Mouse (Mus musculus) liver, embryonic 16.5 days (tissue): ENCODE measurements around the gene Pard6a. TPM values are rescaled to one million over a fixed set of nuclear protein-coding genes. Genes with fewer than 3 reads are reported as not detected.

Experiments used
- ATAC-seq: fragments of 200-750 bp; cut with Nextera tagmentation; 2 replicates; pipeline ENCODE4 v1.8.0; 2017; ENCODE audit warnings: low read depth, mild to moderate bottlenecking, moderate number of reproducible peaks, moderate library complexity
- H3K27ac ChIP-seq: fragments of 300-500 bp; sonication (generic); 2 replicates; pipeline ENCODE4 v1.5.1; 2014; ENCODE audit warnings: mild to moderate bottlenecking, low read length
- H3K27me3 ChIP-seq: fragments of 300-500 bp; sonication (generic); 2 replicates; pipeline ENCODE4 v1.6.1; 2014; ENCODE audit warnings: low read depth, low read length, mixed read lengths; ENCODE audit not compliant: control insufficient read depth, insufficient read depth
- H3K36me3 ChIP-seq: fragments of 300-500 bp; sonication (generic); 2 replicates; pipeline ENCODE4 v1.6.1; 2014; ENCODE audit warnings: mild to moderate bottlenecking; ENCODE audit not compliant: control insufficient read depth, insufficient read depth
- H3K4me1 ChIP-seq: fragments of 300-500 bp; sonication (generic); 2 replicates; pipeline ENCODE4 v1.6.1; 2014; ENCODE audit warnings: low read depth, low read length, mixed read lengths; ENCODE audit not compliant: control insufficient read depth
- H3K4me2 ChIP-seq: fragments of 300-500 bp; sonication (generic); 2 replicates; pipeline ENCODE4 v1.6.1; 2014; ENCODE audit warnings: low read depth, low read length, mixed read lengths
- H3K4me3 ChIP-seq: fragments of 300-500 bp; sonication (generic); 2 replicates; pipeline ENCODE4 v1.5.1; 2014; ENCODE audit warnings: low read depth, mild to moderate bottlenecking, low read length
- H3K9ac ChIP-seq: fragments of 300-500 bp; sonication (generic); 2 replicates; pipeline ENCODE4 v1.6.1; 2014; ENCODE audit warnings: low read depth, low read length
- H3K9me3 ChIP-seq: fragments of 300-500 bp; sonication (generic); replicated peaks from 2 replicates; pipeline ENCODE4 v1.6.1; 2016; ENCODE audit warnings: low read length; ENCODE audit not compliant: control insufficient read depth
- WGBS: fragments of 180-500 bp; shearing (Covaris S2); extraction: QIAGEN DNeasy Blood & Tissue Kit; methylation state at CpG from one replicate; pipeline ENCODE4 v1.1.7; 2014; ENCODE audit not compliant: insufficient replicate concordance; 5-methylcytosine and 5-hydroxymethylcytosine counted together
- polyA plus RNA-seq: library from polyadenylated mRNA; unstranded; fragments of >200 nt; fragmentation: Nextera tagmentation; extraction: Ambion mirVana; gene quantifications from 2 replicates; pipeline ENCODE4 v1.2.1, GENCODE M21; 2015

The Pard6a gene
- polyA plus RNA-seq, 1 experiment from 2014 or later, result 5.7 TPM

DNA sequence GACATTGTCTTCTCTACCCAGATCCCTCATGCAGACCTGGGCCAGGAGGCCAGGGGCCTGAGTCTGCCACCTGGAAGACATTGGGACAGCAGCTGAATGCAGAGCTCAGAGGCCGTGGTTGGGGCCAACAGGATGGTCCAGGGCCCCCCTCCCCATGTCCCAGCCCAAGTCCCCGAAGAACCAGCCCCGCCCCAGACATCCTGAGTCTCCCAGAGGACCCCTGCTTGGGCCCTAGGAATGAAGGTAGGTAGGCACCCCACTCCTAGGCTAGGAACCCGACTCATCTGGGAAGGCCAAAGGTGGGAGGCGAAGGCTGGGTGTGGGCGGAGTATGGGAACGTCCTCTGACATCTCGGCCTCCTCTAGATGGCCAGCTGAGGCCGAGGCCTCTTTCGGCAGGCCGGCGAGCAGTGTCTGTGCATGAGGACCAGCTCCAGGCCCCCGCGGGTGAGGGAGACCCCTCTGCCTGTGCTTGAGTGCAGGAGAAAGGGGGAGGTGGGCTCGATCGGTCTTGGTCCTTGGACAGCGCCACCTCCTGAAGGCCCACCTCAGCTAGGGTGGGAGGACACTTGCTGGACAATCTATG lies 3.7 kb upstream of the Pard6a start:
- Histone ChIP-seq H3K4me2 (no peak overlapping the region), H3K4me3 (no peak overlapping the region), H3K4me1 (peaks cover 28% of the 10 kb centered on the region), H3K27ac (no peak overlapping the region), H3K36me3 (peaks cover 12% of the 10 kb centered on the region; the same call in 1 of the 2 replicates), H3K27me3 (peaks cover 5% of the 10 kb centered on the region; the same call in 1 of the 2 replicates), H3K9ac (no peak overlapping the region), H3K9me3 (no peaks in the 10 kb centered on the region)
- ATAC-seq, result no peak
- 87% methylated on average over 17 of the region's 17 CpGs for WGBS

DNA sequence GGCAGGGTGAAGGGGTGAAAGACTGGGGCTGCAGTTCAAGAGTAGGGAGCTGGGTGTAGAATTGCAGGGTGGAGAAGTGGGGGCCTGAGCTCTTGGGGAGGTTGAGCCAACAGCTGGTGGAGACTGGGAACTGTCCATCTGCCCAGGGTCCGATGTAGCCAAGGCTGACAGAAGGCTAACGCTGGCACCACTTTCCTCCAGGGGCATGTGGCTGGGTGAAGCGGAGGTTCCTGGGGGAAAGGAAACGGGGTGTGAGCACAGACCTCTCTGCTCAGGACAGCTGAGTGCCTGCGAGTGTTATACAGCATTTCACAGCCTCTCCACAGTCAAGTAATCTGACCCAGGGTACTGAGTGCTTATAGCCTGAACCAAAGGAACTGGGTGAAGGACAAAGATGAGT lies 2.2 kb upstream of the Pard6a start:
- Histone ChIP-seq H3K9me3 (no peaks in the 10 kb centered on the region), H3K9ac (no peak overlapping the region), H3K4me2 (no peak overlapping the region), H3K4me3 (no peak overlapping the region), H3K36me3 (peaks cover 12% of the 10 kb centered on the region; the same call in 1 of the 2 replicates), H3K4me1 (peaks cover 26% of the 10 kb centered on the region), H3K27me3 (peaks cover under 1% of the 10 kb centered on the region; the same call in 1 of the 2 replicates), H3K27ac (no peak overlapping the region)
- ATAC-seq, result no peak
- 79% methylated on average over 5 of the region's 5 CpGs for WGBS

DNA sequence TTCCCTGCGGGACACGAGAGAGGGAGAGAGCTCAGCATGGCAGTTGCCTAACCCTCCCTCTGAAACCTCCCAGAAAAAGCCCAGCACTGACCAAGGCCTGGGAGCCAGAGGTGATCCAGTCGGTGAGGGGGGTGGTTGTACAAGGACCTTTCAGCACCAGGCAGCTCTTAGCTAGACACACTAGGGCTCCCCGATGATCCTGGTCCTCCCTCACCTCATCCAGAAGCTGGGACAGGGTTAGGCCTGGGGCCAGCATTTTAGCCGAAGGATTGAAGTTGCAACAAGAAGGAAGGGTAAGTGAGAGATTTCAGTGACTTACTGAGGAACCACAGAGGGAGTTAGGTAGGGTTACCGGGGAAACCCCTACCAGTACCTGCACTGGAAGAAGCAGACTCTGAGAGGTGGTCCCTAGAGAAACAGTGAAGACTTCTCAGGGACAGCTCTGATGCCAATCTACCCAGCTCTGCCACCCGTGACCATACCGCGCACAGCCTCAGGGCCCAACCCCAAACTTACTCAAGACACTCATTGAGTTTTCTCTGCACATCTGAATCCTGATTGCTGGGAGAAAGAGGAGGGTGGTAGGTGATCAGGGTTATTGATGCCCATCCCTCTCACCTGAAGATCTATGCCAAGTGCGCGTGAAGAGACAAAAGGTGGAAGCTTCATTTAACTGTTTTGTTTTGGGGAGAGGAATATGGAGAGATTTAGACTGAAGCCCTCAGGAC lies 1.3 kb upstream of the Pard6a start:
- H3K27ac ChIP-seq, result no peak overlapping the region
- no peak for ATAC-seq
- H3K9ac ChIP-seq, result peak overlapping the region; percentile 80; the same call in 1 of the 2 replicates
- H3K36me3 ChIP-seq, result peaks cover 12% of the 10 kb centered on the region; the same call in 1 of the 2 replicates
- H3K4me3 ChIP-seq, result peak overlapping the region; percentile 84
- no peaks in the 10 kb centered on the region; the same call in 1 of the 2 replicates for H3K27me3 ChIP-seq
- H3K4me2 ChIP-seq, result peak overlapping the region; percentile 99
- no peaks in the 10 kb centered on the region for H3K9me3 ChIP-seq
- H3K4me1 ChIP-seq, result peaks cover 18% of the 10 kb centered on the region
- WGBS, result 81% methylated on average over 11 of the region's 11 CpGs

DNA sequence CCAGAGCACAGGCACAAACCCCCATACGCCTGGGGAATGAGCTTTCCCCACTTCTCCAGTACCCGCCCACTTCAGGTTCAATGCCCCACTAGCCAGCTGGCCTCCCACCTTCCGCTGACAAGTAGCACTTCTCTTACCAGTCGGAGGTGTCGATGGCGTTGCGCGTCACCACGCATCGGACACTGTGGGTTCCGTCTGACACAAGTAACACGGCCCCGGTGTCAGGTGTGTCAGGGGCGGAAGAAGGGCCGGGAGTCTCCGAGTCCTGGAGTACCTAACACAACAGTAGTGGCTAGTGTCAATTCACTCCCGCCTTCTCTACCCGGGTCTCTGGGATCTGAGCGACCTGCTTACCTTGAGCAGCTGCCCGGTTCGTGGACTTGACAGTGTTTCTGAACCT lies 382 bp upstream of the Pard6a start:
- Histone ChIP-seq H3K9me3 (no peaks in the 10 kb centered on the region), H3K4me3 (peak overlapping the region; percentile 84), H3K4me1 (peaks cover 18% of the 10 kb centered on the region), H3K9ac (peak overlapping the region; percentile 80), H3K4me2 (peak overlapping the region; percentile 99), H3K27me3 (no peaks in the 10 kb centered on the region), H3K27ac (peak overlapping the region; percentile 95), H3K36me3 (peaks cover 12% of the 10 kb centered on the region; the same call in 1 of the 2 replicates)
- under 1% methylated on average over 21 of the region's 21 CpGs for WGBS
- peak; percentile 37 for ATAC-seq

DNA sequence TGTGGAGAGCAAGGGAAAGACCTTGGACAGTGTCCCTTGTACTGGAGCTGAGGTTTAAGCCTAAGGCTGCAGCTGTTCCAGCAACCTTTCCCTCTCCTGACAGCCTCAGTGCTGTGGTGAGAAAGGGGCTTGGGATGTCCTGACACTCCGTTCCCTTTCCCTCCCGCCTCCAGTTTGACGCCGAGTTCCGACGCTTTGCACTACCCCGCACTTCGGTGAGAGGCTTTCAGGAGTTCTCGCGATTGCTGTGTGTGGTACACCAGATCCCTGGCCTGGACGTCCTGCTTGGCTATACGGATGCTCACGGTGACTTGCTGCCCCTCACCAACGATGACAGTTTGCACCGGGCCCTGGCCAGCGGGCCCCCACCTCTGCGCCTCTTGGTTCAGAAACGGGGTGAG lies 1.1 kb downstream of the Pard6a start:
- Histone ChIP-seq H3K27ac (no peak overlapping the region), H3K36me3 (peaks cover 10% of the 10 kb centered on the region; the same call in 1 of the 2 replicates), H3K27me3 (no peaks in the 10 kb centered on the region), H3K4me3 (peak overlapping the region; percentile 84), H3K4me2 (peak overlapping the region; percentile 99), H3K4me1 (peaks cover 28% of the 10 kb centered on the region), H3K9me3 (no peaks in the 10 kb centered on the region), H3K9ac (peak overlapping the region; percentile 58)
- no peak for ATAC-seq
- 66% methylated on average over 18 of the region's 18 CpGs for WGBS

DNA sequence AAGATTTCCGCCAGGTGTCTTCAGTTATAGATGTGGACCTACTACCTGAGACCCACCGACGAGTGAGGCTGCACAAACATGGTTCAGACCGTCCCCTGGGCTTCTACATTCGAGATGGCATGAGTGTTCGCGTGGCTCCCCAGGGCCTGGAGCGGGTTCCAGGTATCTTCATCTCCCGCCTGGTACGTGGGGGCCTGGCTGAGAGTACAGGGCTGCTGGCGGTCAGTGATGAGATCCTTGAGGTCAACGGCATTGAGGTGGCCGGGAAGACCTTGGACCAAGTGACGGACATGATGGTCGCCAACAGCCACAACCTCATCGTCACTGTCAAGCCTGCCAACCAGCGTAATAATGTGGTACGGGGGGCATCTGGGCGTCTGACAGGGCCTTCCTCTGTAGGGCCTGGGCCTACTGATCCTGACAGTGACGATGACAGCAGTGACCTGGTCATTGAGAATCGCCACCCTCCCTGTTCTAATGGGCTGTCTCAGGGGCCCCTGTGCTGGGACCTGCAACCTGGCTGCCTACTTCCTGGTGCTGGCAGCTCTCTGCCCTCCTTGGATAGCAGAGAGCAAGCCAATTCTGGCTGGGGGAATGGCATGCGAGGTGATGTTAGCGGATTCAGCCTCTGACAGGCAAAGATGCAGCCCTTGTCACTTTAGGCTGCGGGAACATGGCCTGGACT lies 1.9 kb downstream of the Pard6a start:
- no peak overlapping the region for H3K4me3 ChIP-seq
- no peak overlapping the region for H3K27ac ChIP-seq
- H3K9me3 ChIP-seq, result no peaks in the 10 kb centered on the region
- H3K9ac ChIP-seq, result no peak overlapping the region
- no peak for ATAC-seq
- 85% methylated on average over 24 of the region's 24 CpGs for WGBS
- H3K4me2 ChIP-seq, result no peak overlapping the region
- H3K36me3 ChIP-seq, result peaks cover 6% of the 10 kb centered on the region; the same call in 1 of the 2 replicates
- H3K27me3 ChIP-seq, result no peaks in the 10 kb centered on the region
- peaks cover 36% of the 10 kb centered on the region for H3K4me1 ChIP-seq

DNA sequence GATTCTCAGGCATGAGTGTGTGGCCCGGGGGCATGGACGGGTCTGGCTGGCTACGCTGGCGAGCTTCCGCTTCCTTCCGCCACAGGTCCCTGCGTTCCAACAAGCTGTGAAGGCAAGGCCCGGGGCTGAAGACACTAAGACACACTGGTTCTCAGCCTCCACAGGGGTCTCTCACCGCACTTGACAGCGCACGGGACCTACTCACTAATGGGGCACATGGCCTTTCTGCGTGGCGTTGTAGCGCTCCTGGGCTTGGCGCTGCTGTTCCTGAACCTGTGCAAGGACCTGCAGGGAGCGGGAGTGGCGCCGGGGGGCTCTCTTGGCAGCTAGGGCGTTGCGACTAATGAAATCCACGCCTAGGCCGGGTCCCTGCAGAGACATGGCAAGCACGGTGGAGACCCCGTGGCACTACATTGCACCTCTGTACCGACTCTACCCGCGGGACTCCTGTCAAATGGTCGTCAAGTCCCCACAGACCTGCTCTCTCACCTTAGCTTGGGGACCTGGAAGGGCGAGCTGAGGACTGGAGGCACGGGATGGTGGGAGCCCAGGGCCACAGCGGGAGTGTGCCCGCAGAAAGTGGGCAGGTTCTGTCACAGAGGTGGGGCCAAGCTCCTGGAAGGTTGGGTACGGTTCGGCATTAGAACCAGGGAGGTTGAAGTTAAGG lies 3.3 kb downstream of the Pard6a start:
- Histone ChIP-seq H3K9me3 (no peaks in the 10 kb centered on the region), H3K4me2 (no peak overlapping the region), H3K36me3 (no peaks in the 10 kb centered on the region), H3K9ac (no peak overlapping the region), H3K4me3 (no peak overlapping the region), H3K27ac (no peak overlapping the region), H3K4me1 (peaks cover 38% of the 10 kb centered on the region), H3K27me3 (no peaks in the 10 kb centered on the region)
- 86% methylated on average over 34 of the region's 34 CpGs for WGBS
- ATAC-seq, result no peak

DNA sequence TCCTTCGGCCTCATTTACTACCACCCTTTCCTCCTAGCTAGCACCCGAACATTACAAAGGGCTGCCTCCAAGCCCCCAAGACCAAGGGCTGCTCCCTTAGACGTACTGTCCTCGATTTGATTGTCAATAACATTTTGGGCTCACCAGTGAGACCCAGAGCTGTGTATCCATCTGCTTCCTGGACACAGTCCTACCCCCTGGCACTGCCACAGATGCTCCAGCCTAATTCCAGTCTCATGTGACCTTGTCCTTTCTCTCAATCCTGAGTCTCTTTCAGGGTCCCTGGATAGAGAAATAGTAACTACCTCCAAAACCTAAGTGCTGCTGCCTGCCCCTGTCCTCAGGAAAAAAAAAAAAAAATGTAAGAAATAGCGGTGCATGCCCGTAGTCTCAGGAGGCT lies 4.0 kb downstream of the Pard6a start:
- no peak for ATAC-seq
- Histone ChIP-seq H3K4me2 (no peak overlapping the region), H3K4me1 (peaks cover 36% of the 10 kb centered on the region), H3K27ac (no peak overlapping the region), H3K9me3 (no peaks in the 10 kb centered on the region), H3K36me3 (no peaks in the 10 kb centered on the region), H3K4me3 (no peak overlapping the region), H3K27me3 (no peaks in the 10 kb centered on the region), H3K9ac (no peak overlapping the region)
- WGBS, result 75% methylated on average over 6 of the region's 6 CpGs
